Mouse (Mus musculus): Measurements from ENCODE around the gene Slc25a43.

Slc25a43 gene

DNA sequence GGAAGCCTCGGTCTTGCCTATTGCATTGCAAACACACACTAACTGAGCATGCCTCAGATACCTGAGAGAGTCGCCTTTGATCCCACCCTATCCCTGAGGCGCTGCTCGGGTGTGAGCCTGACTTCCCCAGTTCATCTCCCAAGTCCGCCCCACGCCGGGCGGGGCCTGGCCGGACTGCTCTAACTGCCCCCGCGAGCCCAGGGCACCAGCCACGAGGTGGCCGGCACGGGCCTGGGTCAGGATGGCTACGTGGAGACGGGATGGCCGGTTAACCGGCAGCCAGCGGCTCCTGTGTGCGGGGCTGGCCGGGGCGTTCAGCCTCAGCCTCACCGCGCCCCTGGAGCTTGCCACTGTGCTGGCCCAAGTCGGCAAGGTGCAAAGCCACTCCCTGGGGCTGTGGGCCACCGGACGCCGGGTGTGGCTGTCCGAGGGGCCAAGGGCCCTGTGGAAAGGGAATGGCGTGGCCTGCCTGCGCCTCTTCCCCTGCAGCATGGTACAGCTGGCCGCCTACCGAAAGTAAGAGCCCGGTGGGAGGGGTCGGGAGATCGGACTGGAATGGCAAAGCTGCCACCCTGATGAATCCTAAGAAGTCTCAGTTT is at the start of gene Slc25a43:
Slc25a43 (plus strand) TSS at position 157 of the 599 bp plus-strand sequence.
- peak; percentile 10 for DNase-seq (ENCODE audit: low spot score)

DNA sequence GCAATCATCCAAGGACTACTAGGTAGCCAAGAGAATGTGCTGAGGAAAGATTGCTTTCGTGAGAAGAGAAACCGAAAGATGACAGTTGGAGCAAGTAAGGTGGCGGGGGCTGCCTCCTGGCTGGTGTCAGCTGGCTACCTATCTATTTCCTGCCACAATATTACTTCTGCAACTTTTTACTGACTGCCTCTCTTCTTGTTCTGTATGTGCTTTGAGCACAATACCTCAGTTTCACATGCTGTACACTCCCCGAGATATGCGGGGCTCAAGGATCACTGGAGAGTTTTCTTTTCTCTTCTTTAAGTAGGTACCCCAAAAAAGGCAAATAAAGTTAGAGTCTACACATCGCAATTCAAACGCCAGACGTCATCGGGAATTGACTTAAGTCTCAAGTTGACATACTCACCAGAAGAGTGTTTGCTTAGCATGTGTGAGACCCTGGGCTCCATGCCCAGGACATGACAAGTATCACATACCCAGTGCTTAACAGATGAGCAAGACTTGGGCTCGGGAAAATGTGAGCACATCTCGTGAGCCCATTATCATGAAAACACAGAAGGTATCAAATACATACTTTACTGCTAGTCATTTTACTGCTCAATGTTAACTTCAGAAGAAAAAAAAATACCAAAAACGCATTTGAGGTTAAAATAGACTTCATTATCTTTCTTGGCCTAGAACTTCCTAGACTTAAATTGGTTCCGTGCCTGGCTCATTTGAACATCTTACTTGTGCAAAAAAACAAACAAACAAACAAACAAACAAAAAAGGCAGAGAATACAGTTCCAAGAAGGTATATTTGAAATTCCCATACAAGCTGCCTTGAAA is 3.1 kb upstream of the Slc25a43 start:
- DNase-seq (ENCODE audit: low spot score): peak; percentile 37

DNA sequence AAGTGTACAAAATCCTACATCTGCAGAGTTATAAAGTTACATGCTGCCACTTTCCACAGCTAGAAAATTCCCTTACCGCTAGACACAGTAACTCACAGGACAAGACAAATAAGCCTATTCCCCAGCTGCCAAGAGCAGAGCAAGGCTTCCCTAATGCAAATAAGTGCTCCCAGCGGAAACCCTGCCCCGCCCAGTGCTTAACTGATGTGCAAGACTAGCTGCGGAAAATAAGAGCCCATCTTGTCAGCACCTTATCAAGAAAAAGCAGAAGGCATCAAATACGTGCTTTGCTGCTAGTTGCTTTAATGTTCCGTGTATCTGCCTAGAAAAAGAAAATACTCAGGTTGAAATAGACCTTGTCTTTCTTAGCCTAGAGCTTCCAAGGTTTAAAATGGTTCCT is 2.2 kb upstream of the Slc25a43 start:
- DNase-seq (ENCODE audit: low spot score): no peak

DNA sequence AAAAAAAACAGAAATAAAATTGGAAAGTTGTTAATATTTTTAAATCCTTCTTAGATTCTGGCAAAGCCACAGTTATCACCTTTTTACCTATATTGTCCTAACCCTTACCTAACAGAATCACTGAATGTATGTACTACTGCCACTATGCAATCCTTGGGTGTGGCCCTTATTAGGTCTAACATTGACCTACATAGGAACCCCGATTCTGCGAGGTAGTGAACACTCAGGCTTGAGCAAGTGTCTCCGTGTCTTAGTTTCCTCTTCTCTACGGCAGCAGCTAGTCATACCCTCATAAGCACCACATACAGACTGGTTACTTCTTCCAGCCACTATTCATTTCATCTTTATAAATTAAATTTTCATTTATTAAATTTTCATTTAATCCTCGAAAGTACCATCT is 715 bp upstream of the Slc25a43 start:
- no peak for DNase-seq (ENCODE audit: low spot score)

DNA sequence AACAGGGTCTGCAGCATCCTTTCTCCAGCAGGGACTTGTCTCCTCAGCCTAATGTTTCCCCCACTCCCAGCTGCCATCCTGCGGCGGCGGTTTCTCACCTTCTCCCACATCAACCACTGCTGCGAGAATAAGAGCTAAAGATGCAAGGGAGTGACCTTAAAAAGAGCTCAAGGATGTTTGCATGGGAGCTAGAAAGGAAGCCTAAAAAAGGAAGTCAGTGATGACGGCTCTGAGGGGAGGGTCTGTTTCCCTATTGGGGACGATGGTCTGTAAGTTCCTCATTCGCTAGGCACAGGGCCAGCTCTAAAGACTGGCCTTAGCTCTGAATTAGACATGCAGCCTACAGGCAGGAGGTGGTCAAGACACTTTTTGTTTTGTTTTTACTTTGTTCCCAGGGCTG is 1.3 kb downstream of the Slc25a43 start:
- peak; percentile 54 for DNase-seq (ENCODE audit: low spot score)

DNA sequence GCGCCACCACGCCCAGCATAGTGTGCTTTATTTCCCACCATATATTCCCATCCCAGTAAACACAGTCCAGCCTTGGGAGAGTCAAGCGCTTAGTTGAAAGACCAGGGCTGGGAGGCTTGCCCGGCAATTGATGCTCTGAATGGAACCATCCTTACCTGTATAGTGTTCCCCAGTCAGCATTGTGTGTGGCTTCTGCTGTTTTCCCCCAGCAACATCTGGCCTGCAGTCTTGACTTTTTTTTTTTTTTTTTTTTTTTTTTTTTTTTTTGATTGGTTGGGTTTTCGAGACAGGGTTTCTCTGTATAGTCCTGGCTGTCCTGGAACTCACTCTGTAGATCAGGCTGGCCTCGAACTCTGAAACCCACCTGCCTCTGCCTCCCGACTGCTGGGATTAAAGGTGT is 1.9 kb downstream of the Slc25a43 start:
- no peak for DNase-seq (ENCODE audit: low spot score)

DNA sequence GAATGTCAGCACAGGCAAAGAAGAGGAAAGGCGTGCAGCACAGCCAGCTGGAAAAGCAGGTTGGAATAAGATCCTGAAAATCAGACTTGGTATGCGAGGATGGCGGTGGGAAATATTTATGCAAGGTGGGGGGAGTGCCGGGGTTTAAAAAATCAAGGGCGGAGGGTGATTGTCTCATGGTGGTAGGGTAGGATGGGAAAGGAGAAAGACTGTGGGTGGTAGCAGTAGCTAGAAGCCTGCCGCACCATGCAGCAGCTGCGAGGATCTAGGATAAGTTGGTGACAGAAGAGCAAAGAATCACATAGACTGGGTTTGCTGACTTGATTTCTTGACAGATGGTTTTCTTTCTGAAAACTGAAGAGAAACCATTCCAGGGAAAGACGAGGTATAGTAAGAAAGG is 3.3 kb downstream of the Slc25a43 start:
- DNase-seq (ENCODE audit: low spot score): no peak

DNA sequence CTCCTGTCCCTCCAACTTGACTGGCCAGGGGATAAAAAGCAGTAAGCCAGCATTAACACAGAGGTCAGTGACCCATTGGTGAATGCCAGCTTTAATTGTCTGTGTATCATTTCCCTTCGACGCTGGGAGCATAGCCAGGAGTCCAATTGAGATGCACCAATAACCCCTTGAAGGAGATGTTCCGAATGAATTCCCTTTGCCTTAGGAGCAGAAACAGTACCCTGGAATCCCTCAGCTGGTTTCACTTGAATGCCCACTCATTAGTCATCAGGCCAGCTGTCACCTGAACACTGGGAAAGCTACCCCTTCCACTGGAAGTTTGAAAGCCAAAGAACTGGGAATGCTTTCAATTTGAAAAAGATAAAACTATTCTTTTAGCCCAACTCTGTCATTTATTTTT is 5.1 kb downstream of the Slc25a43 start:
- DNase-seq (ENCODE audit: low spot score): no peak

DNA sequence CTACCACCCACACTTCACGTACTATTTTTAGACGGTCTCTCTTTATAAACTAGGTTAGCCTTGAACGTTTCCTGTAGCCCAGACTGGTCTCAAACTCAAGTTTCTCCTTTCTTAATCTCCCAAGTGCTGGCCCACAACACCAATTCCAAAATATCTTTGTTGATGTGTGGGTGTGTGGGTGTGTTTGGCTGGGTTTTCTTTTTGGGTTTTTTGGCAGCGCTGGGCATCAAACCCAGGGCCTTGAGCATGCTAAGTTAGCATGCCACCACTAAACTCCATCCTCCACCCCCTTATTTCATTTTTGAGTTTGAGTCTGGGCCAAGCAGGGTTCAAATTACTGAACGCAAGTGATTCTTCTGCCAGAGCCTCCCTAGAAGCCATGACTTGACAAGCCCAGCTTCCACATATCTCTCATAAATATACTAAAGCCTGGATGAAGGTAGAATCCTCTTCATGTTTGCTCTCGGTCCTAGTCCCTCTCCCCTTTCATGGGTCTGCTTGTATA is 5.9 kb downstream of the Slc25a43 start:
- DNase-seq (ENCODE audit: low spot score): no peak

DNA sequence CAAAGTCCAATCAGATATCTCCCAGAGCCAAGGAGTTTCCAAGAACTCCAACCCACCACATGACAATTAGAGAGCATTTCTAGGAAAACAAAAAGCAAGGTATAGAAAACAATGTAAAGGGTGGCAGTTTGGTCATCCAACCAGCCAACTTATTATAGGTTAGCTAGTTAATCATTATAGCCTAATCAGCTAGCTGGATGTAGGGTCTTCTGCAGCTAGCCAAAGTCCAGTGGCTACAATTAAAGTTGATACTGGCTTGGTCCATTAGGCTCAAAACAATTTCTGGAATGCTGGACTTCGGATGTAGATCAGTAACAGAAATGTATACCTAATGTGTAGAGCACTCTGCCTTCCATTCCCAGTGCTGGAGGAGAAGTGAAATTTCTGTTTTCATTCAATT is 7.1 kb downstream of the Slc25a43 start:
- DNase-seq (ENCODE audit: low spot score): no peak

DNA sequence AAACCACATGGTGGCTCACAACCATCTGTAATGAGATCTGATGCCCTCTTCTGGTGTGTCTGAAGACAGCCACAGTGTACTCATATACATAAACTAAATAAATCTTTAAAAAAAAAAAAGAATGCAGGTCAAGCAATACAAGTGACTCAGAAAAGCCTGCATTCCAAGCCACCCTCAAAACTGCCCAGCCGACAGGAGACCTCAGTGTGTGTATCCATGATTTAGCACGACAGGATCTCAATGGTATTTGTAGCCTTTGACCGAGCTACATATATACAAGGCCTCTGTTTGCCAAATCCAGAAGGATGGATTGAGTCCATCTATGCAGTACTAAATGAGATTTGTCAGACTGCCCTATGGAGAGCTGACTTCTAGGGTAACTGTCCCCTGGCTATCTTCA is 9.1 kb downstream of the Slc25a43 start:
- no peak for DNase-seq (ENCODE audit: low spot score)

DNA sequence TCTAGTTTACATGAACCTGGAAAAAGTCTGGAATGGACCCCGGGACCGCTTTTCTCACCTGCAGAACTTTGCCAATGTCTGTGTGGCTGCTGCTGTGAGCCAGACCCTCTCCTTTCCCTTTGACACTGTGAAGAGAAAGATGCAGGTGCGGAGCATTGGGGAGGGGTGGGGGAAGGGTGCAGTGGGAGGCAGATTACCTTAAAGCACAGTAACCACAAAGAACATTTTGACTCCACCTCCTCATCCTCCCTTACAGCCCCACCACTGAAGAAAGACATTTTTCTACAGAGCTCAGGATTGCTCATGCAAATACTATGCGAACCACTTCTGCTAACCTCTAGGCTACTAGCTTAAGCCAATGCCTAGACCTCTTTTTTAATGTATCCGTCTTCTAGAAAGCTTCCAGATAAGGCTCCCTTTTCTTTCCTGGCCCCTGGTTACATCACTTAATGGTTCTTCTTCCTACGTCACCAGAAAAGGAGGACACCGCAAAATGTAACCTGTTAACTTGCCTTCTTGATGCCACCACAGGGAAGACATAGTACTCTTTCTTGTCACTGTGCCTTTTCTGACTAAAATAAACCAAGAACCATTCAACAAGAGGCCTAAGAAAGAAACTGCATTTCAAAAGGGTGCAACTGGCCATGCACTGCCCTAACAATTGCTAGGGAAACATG is 14.5 kb downstream of the Slc25a43 start:
- DNase-seq (ENCODE audit: low spot score): no peak

DNA sequence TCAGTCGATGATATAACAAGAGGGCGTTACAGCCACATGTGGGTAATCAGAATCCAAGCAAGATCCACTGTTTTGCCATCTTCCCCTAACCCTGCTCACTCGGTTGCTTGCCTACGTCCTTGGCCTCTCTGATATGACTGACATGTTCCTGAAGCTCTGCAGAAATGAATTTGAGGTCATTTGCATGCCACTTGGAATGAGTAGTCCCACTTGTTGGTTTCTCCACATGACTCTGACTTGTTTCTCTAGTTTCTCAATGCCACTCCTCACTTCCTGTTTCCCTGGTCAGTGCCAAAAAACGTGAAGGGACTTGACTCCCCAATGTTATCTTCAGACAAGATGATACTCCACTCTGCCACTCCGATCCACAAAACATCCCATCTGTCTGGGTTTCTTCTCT is 15.1 kb downstream of the Slc25a43 start:
- peak; percentile 18 for DNase-seq (ENCODE audit: low spot score)

DNA sequence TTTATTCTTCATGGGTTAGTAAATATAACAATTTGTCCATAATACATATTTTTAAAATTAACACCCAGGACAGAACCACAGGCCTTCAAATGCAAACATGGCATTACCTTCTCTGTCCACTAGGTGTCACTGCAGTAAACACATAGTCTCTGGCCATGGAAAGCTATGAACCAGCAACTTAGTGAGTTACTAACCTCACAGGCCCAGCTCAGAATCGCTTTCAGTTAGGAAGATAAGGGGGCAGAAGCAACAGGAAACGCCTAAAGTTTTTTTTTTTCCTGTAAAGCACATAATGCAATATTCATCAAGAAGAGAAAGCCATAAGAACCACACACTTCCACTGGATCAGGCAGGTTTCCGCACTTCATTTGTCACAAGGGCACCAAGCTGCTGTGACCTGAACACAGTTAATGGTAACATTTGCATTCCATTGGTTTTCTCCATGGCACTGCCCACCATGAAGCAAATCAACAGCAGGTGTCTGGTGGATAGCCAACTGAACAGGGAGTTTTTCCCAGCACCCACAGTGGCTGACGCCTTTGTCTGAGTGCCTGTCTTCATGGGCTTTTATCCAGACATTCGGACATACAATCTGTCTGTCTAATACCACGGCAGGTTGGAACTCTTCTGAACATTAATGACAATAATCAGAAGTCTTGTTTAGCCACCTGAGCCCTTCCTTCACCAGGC is 17.6 kb downstream of the Slc25a43 start:
- peak; percentile 59 for DNase-seq (ENCODE audit: low spot score)

DNA sequence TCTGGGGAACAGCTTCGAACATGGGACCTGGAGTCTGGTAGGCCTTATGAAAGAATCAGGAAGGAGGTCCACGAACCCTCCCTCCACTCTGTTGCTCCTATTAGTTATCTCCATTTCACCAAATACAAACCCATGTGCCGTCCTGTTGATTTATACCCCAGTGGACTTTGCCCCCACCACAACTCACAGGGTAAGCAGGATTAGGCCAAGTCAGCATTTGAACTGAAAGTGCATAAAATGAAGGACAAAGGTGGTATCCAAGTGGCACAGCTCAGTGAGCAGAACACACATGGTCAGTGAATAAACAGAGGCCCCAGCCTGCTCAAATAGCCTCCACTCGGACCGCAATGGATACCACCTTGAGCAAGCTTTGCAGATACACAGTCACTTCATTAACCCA is 18.8 kb downstream of the Slc25a43 start:
- DNase-seq (ENCODE audit: low spot score): no peak

DNA sequence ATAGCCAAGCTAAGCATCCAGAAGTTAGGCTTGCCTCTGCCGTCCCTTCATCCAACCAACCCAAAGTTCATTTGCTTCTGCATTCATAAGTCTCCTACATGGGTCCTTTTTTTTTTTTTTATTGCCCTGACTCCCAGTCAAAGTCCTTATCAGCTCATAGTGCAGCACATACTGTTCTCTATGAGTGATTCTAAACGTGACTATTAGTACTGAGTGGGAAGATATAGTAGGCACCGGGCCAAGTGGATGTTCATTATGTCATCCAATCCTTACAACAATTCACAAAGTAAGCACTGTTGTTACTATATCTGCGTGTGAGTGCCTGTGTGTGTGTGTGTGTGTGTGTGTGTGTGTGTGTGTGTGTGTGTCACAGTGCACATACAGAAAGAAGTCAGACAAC is 19.4 kb downstream of the Slc25a43 start:
- DNase-seq (ENCODE audit: low spot score): no peak

DNA sequence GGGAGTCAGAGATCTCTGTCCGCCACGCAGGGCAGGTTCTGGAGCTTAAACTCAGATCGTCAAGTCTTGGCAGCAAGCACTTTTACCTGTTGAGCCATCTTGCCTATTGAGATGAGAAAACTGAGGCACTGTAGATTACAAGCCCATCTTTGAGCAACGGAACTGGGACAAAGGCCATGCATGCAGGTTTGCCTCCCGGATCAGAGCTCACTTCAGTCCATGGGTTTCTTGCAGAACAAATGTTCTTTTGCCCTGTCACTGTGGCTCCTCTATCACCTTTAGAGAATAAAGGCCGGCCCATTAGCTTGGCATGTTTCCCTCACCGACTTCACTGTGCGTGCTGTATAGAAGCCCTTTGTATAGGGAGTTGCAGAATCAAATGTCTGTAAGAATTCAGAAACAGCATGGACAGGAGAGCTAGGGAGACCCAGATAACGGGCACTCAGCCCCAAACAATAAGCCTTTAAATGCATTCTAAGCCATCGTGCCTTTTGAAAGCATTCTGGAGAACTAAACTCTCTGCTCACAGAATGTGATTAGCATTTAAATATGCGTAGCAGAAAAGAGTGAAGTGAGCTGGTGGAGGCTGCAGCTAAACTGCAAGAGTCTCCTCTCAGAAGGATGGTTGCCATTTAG is 20.0 kb downstream of the Slc25a43 start:
- no peak for DNase-seq (ENCODE audit: low spot score)

DNA sequence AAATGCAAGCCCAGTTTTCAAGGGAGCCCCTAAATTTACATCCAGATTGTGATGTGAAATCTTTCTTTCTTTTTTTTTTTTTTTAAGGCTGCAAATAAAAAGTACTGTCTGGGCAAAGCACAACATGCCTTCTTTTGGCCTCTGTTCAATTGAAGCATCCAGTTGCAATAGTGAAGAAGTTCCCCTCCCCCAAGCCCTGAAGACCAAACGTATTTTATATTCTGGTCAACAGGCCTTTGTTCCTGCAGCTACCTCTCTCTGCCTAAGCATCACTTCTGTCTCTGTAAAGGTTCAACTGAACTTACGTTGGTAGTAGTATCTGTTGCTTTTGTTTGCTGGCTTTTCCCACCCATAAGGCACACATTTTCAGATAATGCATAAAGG is 20.5 kb downstream of the Slc25a43 start:
- DNase-seq (ENCODE audit: low spot score): no peak

DNA sequence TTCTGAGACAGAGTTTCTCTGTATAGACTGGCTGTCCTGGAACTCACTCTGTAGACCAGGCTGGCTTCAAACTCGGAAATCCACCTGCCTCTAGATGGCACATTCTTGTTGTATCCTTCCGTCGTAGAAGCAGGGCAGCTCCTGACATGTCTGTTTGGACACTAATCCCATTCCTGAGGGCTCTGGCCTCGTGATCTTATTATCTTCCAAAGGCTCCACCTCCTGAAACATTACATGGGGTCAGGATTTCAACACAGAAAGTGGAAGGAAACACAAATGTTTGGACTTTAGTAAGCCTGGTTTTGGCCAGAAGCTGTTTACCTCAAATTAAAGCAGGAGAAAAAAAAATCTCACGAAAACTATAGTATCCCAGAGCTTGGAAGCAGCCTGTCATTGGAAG is 23.9 kb downstream of the Slc25a43 start:
- no peak for DNase-seq (ENCODE audit: low spot score)

DNA sequence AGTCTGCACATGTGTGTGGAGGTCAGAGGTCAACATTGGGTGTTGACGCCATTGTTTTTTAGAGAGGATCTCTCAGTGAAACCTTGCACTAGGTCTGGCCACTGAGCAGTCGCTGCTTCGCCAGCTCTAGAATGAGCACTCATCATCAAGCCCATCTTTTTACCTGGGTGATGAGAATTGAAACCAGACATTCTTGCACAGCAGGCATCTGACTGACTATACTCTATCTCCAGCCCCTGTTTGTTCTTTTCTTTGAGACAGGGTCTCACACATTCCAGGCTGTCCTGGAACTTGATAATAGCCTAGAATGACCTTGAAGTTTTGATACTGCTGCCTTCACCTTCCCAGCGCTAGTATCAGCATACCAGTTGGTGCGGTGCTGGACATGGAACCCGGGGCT is 29.1 kb downstream of the Slc25a43 start:
- no peak for DNase-seq (ENCODE audit: low spot score)

DNA sequence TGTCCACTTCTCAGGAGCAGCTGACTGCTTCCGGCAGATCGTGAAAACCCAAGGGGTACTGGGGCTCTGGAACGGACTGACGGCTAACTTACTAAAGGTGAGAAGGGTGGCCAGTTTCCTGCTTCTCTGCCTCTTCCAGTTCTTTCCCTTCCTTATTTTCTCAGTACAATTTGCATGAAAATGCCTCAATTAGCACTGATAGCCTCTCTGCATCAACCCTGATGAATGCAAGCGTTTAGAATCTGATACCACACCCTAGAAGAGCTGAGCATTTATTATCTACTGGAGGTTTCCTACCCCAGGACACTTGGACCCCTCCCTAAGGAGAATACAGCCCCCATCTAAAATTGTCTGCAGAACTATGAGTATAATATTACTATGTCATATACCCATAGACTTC is 32.1 kb downstream of the Slc25a43 start:
- DNase-seq (ENCODE audit: low spot score): no peak

DNA sequence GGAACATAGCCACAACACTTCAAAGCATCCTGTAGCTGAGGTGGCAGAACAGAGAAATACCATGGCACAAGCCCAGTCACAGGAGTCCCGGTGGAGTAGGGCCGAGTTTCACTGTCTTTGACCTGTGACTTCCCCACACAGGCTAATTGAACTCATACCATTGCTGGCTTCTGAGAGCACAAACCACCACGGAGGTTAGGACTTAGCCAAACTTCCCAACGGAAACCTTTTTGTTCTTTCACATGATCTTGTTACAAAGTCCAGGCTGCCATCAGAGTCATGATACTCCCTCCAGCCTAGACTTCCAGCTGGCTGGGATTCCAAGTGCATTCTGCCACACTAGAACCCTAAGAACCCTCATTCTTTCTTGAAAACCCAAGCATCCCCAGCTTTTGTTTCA is 34.2 kb downstream of the Slc25a43 start:
- no peak for DNase-seq (ENCODE audit: low spot score)
